Mouse (Mus musculus): ENCODE measurements at regions not wholly inside any gene's neighbourhood (a gene's known extent, or its start where the extent isn't known, plus 50 kb on each side); places are given as distances from the start of the nearest gene placed in this dataset.

GRCm38 (mm10) chrX:77443852-77444492 lies 66.8 kb upstream of the Tbl1x start:
- TF ChIP-seq CTCF (IDR thresholded peaks at IDR 0.05; ENCODE audit: borderline replicate concordance, insufficient read depth, low read length): no peak
- no peak for TF ChIP-seq POLR2A (IDR thresholded peaks at IDR 0.05; ENCODE audit: low read depth, low read length)

Data from embryonic fibroblast, embryonic 13.5 days (primary cell).